Comparison of ENCODE assay signal across 8 mouse cellular contexts in genomic region chr11:76540973-76541372, GRCm38 (mm10).
DNase-seq lines count a peak whose midpoint lies in the region; ATAC-seq lines count a peak whose summit lies in the region.

No protein-coding gene starts in this region.

- no peaks in the 10 kb centered on the region for H3K27me3 ChIP-seq in intestine, embryonic 14.5 days (replicated peaks; ENCODE audit: control insufficient read depth, insufficient read depth, low read length)
- no peaks in the 10 kb centered on the region for H3K27me3 ChIP-seq in intestine, embryonic 15.5 days (replicated peaks)
- H3K27me3 ChIP-seq in embryonic facial prominence, embryonic 10.5 days (replicated peaks; ENCODE audit: low read depth, poor library complexity, severe bottlenecking) = no peaks in the 10 kb centered on the region

- peak; percentile 80 for DNase-seq in intestine, embryonic 14.5 days (ENCODE audit: low spot score)
- DNase-seq in adrenal gland, adult 2 months = peak; percentile 79
- peak; percentile 69 for DNase-seq in embryonic facial prominence, embryonic 10.5 days (ENCODE audit: low spot score)
- DNase-seq in heart, postnatal 4 days = peak; percentile 85
- DNase-seq in left cerebral cortex, postnatal 4 days = peak; percentile 81
- DNase-seq in natural killer cell, adult 2 months (ENCODE audit: low spot score in 2 of 2) = peak; percentile 20 to 47
- DNase-seq in thymus, postnatal 14 days = peak; percentile 77

- no peak overlapping the region for H3K27ac ChIP-seq in intestine, embryonic 14.5 days (ENCODE audit: low read depth)
- no peak overlapping the region for H3K27ac ChIP-seq in intestine, embryonic 15.5 days
- H3K27ac ChIP-seq in embryonic facial prominence, embryonic 10.5 days (replicated peaks) = no peak overlapping the region

- no peak overlapping the region for H3K4me2 ChIP-seq in intestine, embryonic 14.5 days (ENCODE audit: low read length)
- no peak overlapping the region for H3K4me2 ChIP-seq in intestine, embryonic 15.5 days (replicated peaks)

- H3K9ac ChIP-seq in intestine, embryonic 14.5 days (ENCODE audit: low read length) = no peak overlapping the region
- H3K9ac ChIP-seq in intestine, embryonic 15.5 days = no peak overlapping the region

- H3K36me3 ChIP-seq in intestine, embryonic 14.5 days (ENCODE audit: control insufficient read depth, insufficient read depth, low read length) = no peaks in the 10 kb centered on the region
- no peaks in the 10 kb centered on the region for H3K36me3 ChIP-seq in intestine, embryonic 15.5 days
- peaks cover 7% of the 10 kb centered on the region; the same call in 1 of the 2 replicates for H3K36me3 ChIP-seq in embryonic facial prominence, embryonic 10.5 days (replicated peaks)

- ATAC-seq in intestine, embryonic 14.5 days (replicated peaks; ENCODE audit: low FRiP score, low TSS enrichment, low read depth) = no peak
- ATAC-seq in intestine, embryonic 15.5 days = no peak; the same call in 1 of the 2 replicates

- WGBS in intestine, embryonic 14.5 days = 35% methylated on average over 1 of the region's 1 CpGs
- WGBS in intestine, embryonic 15.5 days = 26% methylated on average over 1 of the region's 1 CpGs
- WGBS in embryonic facial prominence, embryonic 10.5 days = 40% methylated on average over 1 of the region's 1 CpGs

- intact Hi-C loops in left cerebral cortex, postnatal 4 days (cut with DNase I) = no loop called here

- no peaks in the 10 kb centered on the region for H3K9me3 ChIP-seq in intestine, embryonic 14.5 days (ENCODE audit: control insufficient read depth, low read length)
- no peaks in the 10 kb centered on the region for H3K9me3 ChIP-seq in intestine, embryonic 15.5 days
- H3K9me3 ChIP-seq in embryonic facial prominence, embryonic 10.5 days = no peaks in the 10 kb centered on the region

- H3K4me1 ChIP-seq in intestine, embryonic 14.5 days (replicated peaks; ENCODE audit: control insufficient read depth, insufficient read depth, low read length) = no peaks in the 10 kb centered on the region
- no peaks in the 10 kb centered on the region for H3K4me1 ChIP-seq in intestine, embryonic 15.5 days (replicated peaks)
- H3K4me1 ChIP-seq in embryonic facial prominence, embryonic 10.5 days = peaks cover 9% of the 10 kb centered on the region; the same call in 1 of the 2 replicates

- H3K4me3 ChIP-seq in intestine, embryonic 14.5 days (ENCODE audit: low read depth, low read length) = no peak overlapping the region
- H3K4me3 ChIP-seq in intestine, embryonic 15.5 days (replicated peaks) = no peak overlapping the region
- no peak overlapping the region for H3K4me3 ChIP-seq in embryonic facial prominence, embryonic 10.5 days

Comparison
In these comparisons a context has a peak if more than half of its experiments do, and no peak if none do; other contexts are left out.
1. DNase-seq: peak in every context shown above with its lines; median percentile 85 in heart, postnatal 4 days; 81 in left cerebral cortex, postnatal 4 days; 80 in intestine, embryonic 14.5 days; 79 in adrenal gland, adult 2 months; 77 in thymus, postnatal 14 days; 69 in embryonic facial prominence, embryonic 10.5 days; 34 in natural killer cell, adult 2 months.